Mouse (Mus musculus): ENCODE data around the gene Tshz2. TPM values are rescaled to one million over a fixed set of nuclear protein-coding genes. Genes with fewer than 3 reads are reported as not detected.

Tshz2 gene
- polyA plus RNA-seq, 1 experiment, result not detected

- Histone ChIP-seq H3K4me3 (ENCODE audit: insufficient read depth, poor library complexity, severe bottlenecking) (no peak overlapping the region), H3ac (ENCODE audit: control insufficient read depth, insufficient read length, low read depth) (no peak overlapping the region), H3K79me2 (ENCODE audit: control insufficient read depth, insufficient read depth) (no peaks in the 10 kb centered on the region), H3K27me3 (ENCODE audit: control insufficient read depth, insufficient read depth, insufficient read length) (no peaks in the 10 kb centered on the region), H3K36me3 (ENCODE audit: control insufficient read depth, insufficient read depth) (no peaks in the 10 kb centered on the region), H3K79me3 (ENCODE audit: low read depth) (no peaks in the 10 kb centered on the region)
- TF ChIP-seq USF1 (IDR thresholded peaks at IDR 0.05; ENCODE audit: low read depth), result no peak
- TF ChIP-seq MYOD1 (IDR thresholded peaks at IDR 0.05; ENCODE audit: control insufficient read depth, insufficient read length, low read depth), result no peak
- TF ChIP-seq CTCF (IDR thresholded peaks at IDR 0.05; ENCODE audit: control insufficient read depth, insufficient read depth, insufficient read length), result no peak
- TF ChIP-seq CEBPB (IDR thresholded peaks at IDR 0.05; ENCODE audit: low read depth), result no peak
- no peak for TF ChIP-seq MAX (IDR thresholded peaks at IDR 0.05)
- no peak for TF ChIP-seq FOSL1 (IDR thresholded peaks at IDR 0.05; ENCODE audit: insufficient read depth, low read length, poor library complexity, severe bottlenecking)
- TF ChIP-seq MYOG (IDR thresholded peaks at IDR 0.05; ENCODE audit: control insufficient read depth, extremely low read depth, insufficient read length), result no peak
Measured at GRCm38 (mm10) chr2:169694494-169694893, 61.7 kb downstream of the Tshz2 start.

GRCm38 (mm10) chr2:169695025-169695424, 62.2 kb downstream of the Tshz2 start:
- H3ac ChIP-seq (ENCODE audit: control insufficient read depth, insufficient read length, low read depth), result no peak overlapping the region
- no peaks in the 10 kb centered on the region for H3K27me3 ChIP-seq (ENCODE audit: control insufficient read depth, insufficient read depth, insufficient read length)
- H3K36me3 ChIP-seq (ENCODE audit: control insufficient read depth, insufficient read depth), result no peaks in the 10 kb centered on the region

GRCm38 (mm10) chr2:169699141-169699540, 66.3 kb downstream of the Tshz2 start:
- H3K27me3 ChIP-seq (ENCODE audit: control insufficient read depth, insufficient read depth, insufficient read length), result no peaks in the 10 kb centered on the region
- no peak overlapping the region for H3K4me3 ChIP-seq (ENCODE audit: insufficient read depth, poor library complexity, severe bottlenecking)
- H3ac ChIP-seq (ENCODE audit: control insufficient read depth, insufficient read length, low read depth), result no peak overlapping the region
- H3K36me3 ChIP-seq (ENCODE audit: control insufficient read depth, insufficient read depth), result no peaks in the 10 kb centered on the region
- TF ChIP-seq CTCF (IDR thresholded peaks at IDR 0.05; ENCODE audit: control insufficient read depth, insufficient read depth, insufficient read length), result no peak
- no peak for TF ChIP-seq FOSL1 (IDR thresholded peaks at IDR 0.05; ENCODE audit: insufficient read depth, low read length, poor library complexity, severe bottlenecking)
- no peaks in the 10 kb centered on the region for H3K79me2 ChIP-seq (ENCODE audit: control insufficient read depth, insufficient read depth)
- H3K79me3 ChIP-seq (ENCODE audit: low read depth), result no peaks in the 10 kb centered on the region

More at GRCm38 (mm10) chr2:169695025-169695424, 62.2 kb downstream of the Tshz2 start:
- no peak for TF ChIP-seq MYOG (IDR thresholded peaks at IDR 0.05; ENCODE audit: control insufficient read depth, extremely low read depth, insufficient read length)
- TF ChIP-seq CEBPB (IDR thresholded peaks at IDR 0.05; ENCODE audit: low read depth), result no peak
- TF ChIP-seq MAX (IDR thresholded peaks at IDR 0.05), result no peak
- TF ChIP-seq MYOD1 (IDR thresholded peaks at IDR 0.05; ENCODE audit: control insufficient read depth, insufficient read length, low read depth), result no peak
- TF ChIP-seq USF1 (IDR thresholded peaks at IDR 0.05; ENCODE audit: low read depth), result no peak
- TF ChIP-seq CTCF (IDR thresholded peaks at IDR 0.05; ENCODE audit: control insufficient read depth, insufficient read depth, insufficient read length), result no peak
- no peak for TF ChIP-seq FOSL1 (IDR thresholded peaks at IDR 0.05; ENCODE audit: insufficient read depth, low read length, poor library complexity, severe bottlenecking)
- Histone ChIP-seq H3K79me2 (ENCODE audit: control insufficient read depth, insufficient read depth) (no peaks in the 10 kb centered on the region), H3K79me3 (ENCODE audit: low read depth) (no peaks in the 10 kb centered on the region), H3K4me3 (ENCODE audit: insufficient read depth, poor library complexity, severe bottlenecking) (no peak overlapping the region)

- TF ChIP-seq USF1 (IDR thresholded peaks at IDR 0.05; ENCODE audit: low read depth), result no peak
- no peak for TF ChIP-seq MYOD1 (IDR thresholded peaks at IDR 0.05; ENCODE audit: control insufficient read depth, insufficient read length, low read depth)
- TF ChIP-seq FOSL1 (IDR thresholded peaks at IDR 0.05; ENCODE audit: insufficient read depth, low read length, poor library complexity, severe bottlenecking), result no peak
- TF ChIP-seq MYOG (IDR thresholded peaks at IDR 0.05; ENCODE audit: control insufficient read depth, extremely low read depth, insufficient read length), result no peak
- no peak for TF ChIP-seq CEBPB (IDR thresholded peaks at IDR 0.05; ENCODE audit: low read depth)
- H3K27me3 ChIP-seq (ENCODE audit: control insufficient read depth, insufficient read depth, insufficient read length), result no peaks in the 10 kb centered on the region
- H3K36me3 ChIP-seq (ENCODE audit: control insufficient read depth, insufficient read depth), result no peaks in the 10 kb centered on the region
Measured at GRCm38 (mm10) chr2:169699862-169700511, 67.2 kb downstream of the Tshz2 start.

GRCm38 (mm10) chr2:169702725-169703486, 70.1 kb downstream of the Tshz2 start:
- TF ChIP-seq USF1 (IDR thresholded peaks at IDR 0.05; ENCODE audit: low read depth), result no peak
- TF ChIP-seq MAX (IDR thresholded peaks at IDR 0.05), result no peak
- TF ChIP-seq CTCF (IDR thresholded peaks at IDR 0.05; ENCODE audit: control insufficient read depth, insufficient read depth, insufficient read length), result no peak
- no peak for TF ChIP-seq FOSL1 (IDR thresholded peaks at IDR 0.05; ENCODE audit: insufficient read depth, low read length, poor library complexity, severe bottlenecking)

More at GRCm38 (mm10) chr2:169699862-169700511, 67.2 kb downstream of the Tshz2 start:
- Histone ChIP-seq H3K4me3 (ENCODE audit: insufficient read depth, poor library complexity, severe bottlenecking) (no peak overlapping the region), H3K79me3 (ENCODE audit: low read depth) (no peaks in the 10 kb centered on the region), H3K79me2 (ENCODE audit: control insufficient read depth, insufficient read depth) (no peaks in the 10 kb centered on the region), H3ac (ENCODE audit: control insufficient read depth, insufficient read length, low read depth) (no peak overlapping the region)

More at GRCm38 (mm10) chr2:169702725-169703486, 70.1 kb downstream of the Tshz2 start:
- no peaks in the 10 kb centered on the region for H3K36me3 ChIP-seq (ENCODE audit: control insufficient read depth, insufficient read depth)
- H3ac ChIP-seq (ENCODE audit: control insufficient read depth, insufficient read length, low read depth), result no peak overlapping the region
- H3K27me3 ChIP-seq (ENCODE audit: control insufficient read depth, insufficient read depth, insufficient read length), result no peaks in the 10 kb centered on the region
- no peaks in the 10 kb centered on the region for H3K79me3 ChIP-seq (ENCODE audit: low read depth)
- no peaks in the 10 kb centered on the region for H3K79me2 ChIP-seq (ENCODE audit: control insufficient read depth, insufficient read depth)
- no peak overlapping the region for H3K4me3 ChIP-seq (ENCODE audit: insufficient read depth, poor library complexity, severe bottlenecking)
